Mouse (Mus musculus) myocyte (in vitro differentiated cells): Measurements from ENCODE around the gene Auts2.

Experiments
- MAX ChIP-seq: IDR thresholded peaks from one replicate; pipeline ENCODE4 v1.6.1; 2011; ENCODE audit warnings: low read depth, mild to moderate bottlenecking, control low read depth
- MYOG ChIP-seq, 3 experiments: IDR thresholded peaks; one replicate each; pipeline ENCODE4 v1.6.1; 2011; ENCODE audit warnings: control low read depth in 2 of 3, low read depth in 2 of 3, mild to moderate bottlenecking in 2 of 3; ENCODE audit not compliant: insufficient read length in 2 of 3, control insufficient read depth in 1 of 3, insufficient read depth in 1 of 3
- USF1 ChIP-seq: IDR thresholded peaks from one replicate; pipeline ENCODE4 v1.6.1; 2011; ENCODE audit warnings: low read depth, mild to moderate bottlenecking, control low read depth, moderate library complexity

GRCm38 (mm10) chr5:132098461-132098860, 444.7 kb downstream of the Auts2 start:
- TF ChIP-seq MYOG (IDR thresholded peaks at IDR 0.05; ENCODE audit: control insufficient read depth in 1 of 3, insufficient read depth in 1 of 3, insufficient read length in 2 of 3, low read depth in 2 of 3) (no peak), USF1 (no peak), MAX (no peak)
